Mouse (Mus musculus) intestine, embryonic 14.5 days (tissue): ENCODE measurements at regions not wholly inside any gene's neighbourhood (a gene's known extent, or its start where the extent isn't known, plus 50 kb on each side); places are given as distances from the start of the nearest gene placed in this dataset.

Experiments
- ATAC-seq: fragments of 200-750 bp; cut with Nextera tagmentation; replicated peaks from 2 replicates; pipeline ENCODE4 v1.8.0; 2017; ENCODE audit warnings: low read depth, moderate number of reproducible peaks, moderate TSS enrichment, moderate library complexity; ENCODE audit not compliant: low FRiP score, low TSS enrichment
- DNase-seq: peaks from one replicate; pipeline ENCODE4 v3.0.0-alpha.2; 2018; ENCODE audit warnings: low spot score
- H3K27ac ChIP-seq: fragments of 300-500 bp; sonication (generic); 2 replicates; pipeline ENCODE4 v1.5.1; 2014; ENCODE audit warnings: low read depth, mild to moderate bottlenecking, control low read depth
- H3K27me3 ChIP-seq: fragments of 300-500 bp; sonication (generic); replicated peaks from 2 replicates; pipeline ENCODE4 v1.6.1; 2014; ENCODE audit warnings: low read length, control low read depth; ENCODE audit not compliant: control insufficient read depth, insufficient read depth
- H3K36me3 ChIP-seq: fragments of 300-500 bp; sonication (generic); 2 replicates; pipeline ENCODE4 v1.6.1; 2014; ENCODE audit warnings: low read length, control low read depth; ENCODE audit not compliant: control insufficient read depth, insufficient read depth
- H3K4me1 ChIP-seq: fragments of 300-500 bp; sonication (generic); replicated peaks from 2 replicates; pipeline ENCODE4 v1.6.1; 2014; ENCODE audit warnings: low read length, control low read depth, mixed read lengths; ENCODE audit not compliant: control insufficient read depth, insufficient read depth
- H3K4me2 ChIP-seq: fragments of 300-500 bp; sonication (generic); 2 replicates; pipeline ENCODE4 v1.6.1; 2014; ENCODE audit warnings: low read length
- H3K4me3 ChIP-seq: fragments of 300-500 bp; sonication (generic); 2 replicates; pipeline ENCODE4 v1.5.1; 2014; ENCODE audit warnings: low read depth, low read length, control low read depth, mixed read lengths
- H3K9ac ChIP-seq: fragments of 300-500 bp; sonication (generic); 2 replicates; pipeline ENCODE4 v1.6.1; 2014; ENCODE audit warnings: mild to moderate bottlenecking, low read length
- H3K9me3 ChIP-seq: fragments of 300-500 bp; sonication (generic); 2 replicates; pipeline ENCODE4 v1.6.1; 2016; ENCODE audit warnings: low read length, control low read depth; ENCODE audit not compliant: control insufficient read depth
- WGBS: fragments of 180-500 bp; shearing (Covaris S2); extraction: QIAGEN DNeasy Blood & Tissue Kit; methylation state at CpG from one replicate; pipeline ENCODE4 v1.1.7; 2014; 5-methylcytosine and 5-hydroxymethylcytosine counted together

- ATAC-seq (no peak), DNase-seq (no peak)
- no peaks in the 10 kb centered on the region for H3K27me3 ChIP-seq
- no peaks in the 10 kb centered on the region for H3K36me3 ChIP-seq
- no peaks in the 10 kb centered on the region for H3K9me3 ChIP-seq
- no peak overlapping the region for H3K4me3 ChIP-seq
- no peak overlapping the region for H3K9ac ChIP-seq
- no peaks in the 10 kb centered on the region for H3K4me1 ChIP-seq
- H3K27ac ChIP-seq: no peak overlapping the region
- H3K4me2 ChIP-seq: no peak overlapping the region
- WGBS: 67% methylated on average over 1 of the region's 1 CpGs
Measured at GRCm38 (mm10) chr8:30233266-30233665, 2785.8 kb downstream of the Poteg start.

GRCm38 (mm10) chr8:30251797-30252196 is 2804.3 kb downstream of the Poteg start:
- no peaks in the 10 kb centered on the region for H3K36me3 ChIP-seq
- ATAC-seq (no peak), DNase-seq (no peak)
- H3K9ac ChIP-seq: no peak overlapping the region
- no peak overlapping the region for H3K4me3 ChIP-seq
- H3K27me3 ChIP-seq: no peaks in the 10 kb centered on the region
- H3K27ac ChIP-seq: no peak overlapping the region
- H3K4me2 ChIP-seq: no peak overlapping the region
- no peaks in the 10 kb centered on the region for H3K9me3 ChIP-seq
- H3K4me1 ChIP-seq: no peaks in the 10 kb centered on the region
- WGBS: 71% methylated on average over 3 of the region's 3 CpGs

- 86% methylated on average over 6 of the region's 6 CpGs for WGBS
- H3K9ac ChIP-seq: no peak overlapping the region
- H3K27me3 ChIP-seq: no peaks in the 10 kb centered on the region
- H3K36me3 ChIP-seq: no peaks in the 10 kb centered on the region
- no peak overlapping the region for H3K4me2 ChIP-seq
- DNase-seq (no peak), ATAC-seq (no peak)
- no peak overlapping the region for H3K4me3 ChIP-seq
- H3K9me3 ChIP-seq: no peaks in the 10 kb centered on the region
- no peak overlapping the region for H3K27ac ChIP-seq
- no peaks in the 10 kb centered on the region for H3K4me1 ChIP-seq
Measured at GRCm38 (mm10) chr8:30269949-30270910, 2822.8 kb downstream of the Poteg start.

- H3K4me3 ChIP-seq: no peak overlapping the region
- H3K4me2 ChIP-seq: no peak overlapping the region
- ATAC-seq (no peak), DNase-seq (no peak)
- no peak overlapping the region for H3K27ac ChIP-seq
- H3K4me1 ChIP-seq: no peaks in the 10 kb centered on the region
- H3K36me3 ChIP-seq: no peaks in the 10 kb centered on the region
- no peaks in the 10 kb centered on the region for H3K27me3 ChIP-seq
- 53% methylated on average over 4 of the region's 4 CpGs for WGBS
- H3K9me3 ChIP-seq: no peaks in the 10 kb centered on the region
- H3K9ac ChIP-seq: no peak overlapping the region
Measured at GRCm38 (mm10) chr8:30289169-30289568, 2841.7 kb downstream of the Poteg start.

- H3K4me2 ChIP-seq: no peak overlapping the region
- no peak overlapping the region for H3K27ac ChIP-seq
- no peaks in the 10 kb centered on the region for H3K36me3 ChIP-seq
- H3K9me3 ChIP-seq: no peaks in the 10 kb centered on the region
- H3K4me1 ChIP-seq: no peaks in the 10 kb centered on the region
- no peaks in the 10 kb centered on the region for H3K27me3 ChIP-seq
- H3K4me3 ChIP-seq: no peak overlapping the region
- DNase-seq (no peak), ATAC-seq (no peak)
- H3K9ac ChIP-seq: no peak overlapping the region
Measured at GRCm38 (mm10) chr8:30331201-30331600, 2883.7 kb downstream of the Poteg start.

- Histone ChIP-seq H3K36me3 (no peaks in the 10 kb centered on the region), H3K27ac (no peak overlapping the region), H3K9me3 (no peaks in the 10 kb centered on the region), H3K9ac (no peak overlapping the region), H3K4me1 (no peaks in the 10 kb centered on the region), H3K4me3 (no peak overlapping the region), H3K4me2 (no peak overlapping the region), H3K27me3 (no peaks in the 10 kb centered on the region)
- 68% methylated on average over 3 of the region's 3 CpGs for WGBS
- ATAC-seq: no peak
- DNase-seq: no peak
Measured at GRCm38 (mm10) chr8:30333352-30333751, 2885.9 kb downstream of the Poteg start.

GRCm38 (mm10) chr8:30359464-30359863 is 2912.0 kb downstream of the Poteg start:
- DNase-seq (no peak), ATAC-seq (no peak)
- Histone ChIP-seq H3K4me2 (no peak overlapping the region), H3K9me3 (no peaks in the 10 kb centered on the region), H3K27me3 (no peaks in the 10 kb centered on the region), H3K4me1 (no peaks in the 10 kb centered on the region), H3K9ac (no peak overlapping the region), H3K4me3 (no peak overlapping the region), H3K27ac (no peak overlapping the region), H3K36me3 (no peaks in the 10 kb centered on the region)
- 74% methylated on average over 1 of the region's 1 CpGs for WGBS

- Histone ChIP-seq H3K27me3 (no peaks in the 10 kb centered on the region), H3K4me3 (no peak overlapping the region), H3K4me2 (no peak overlapping the region), H3K9me3 (no peaks in the 10 kb centered on the region), H3K27ac (no peak overlapping the region), H3K4me1 (no peaks in the 10 kb centered on the region), H3K9ac (no peak overlapping the region), H3K36me3 (no peaks in the 10 kb centered on the region)
- ATAC-seq (no peak), DNase-seq (no peak)
- WGBS: 82% methylated on average over 2 of the region's 2 CpGs
Measured at GRCm38 (mm10) chr8:30365721-30366120, 2918.3 kb downstream of the Poteg start.

- WGBS: 87% methylated on average over 2 of the region's 2 CpGs
- DNase-seq (no peak), ATAC-seq (no peak)
Measured at GRCm38 (mm10) chr8:30391936-30392335, 2944.5 kb downstream of the Poteg start.

More at GRCm38 (mm10) chr8:30391936-30392335, 2944.5 kb downstream of the Poteg start:
- Histone ChIP-seq H3K27me3 (no peaks in the 10 kb centered on the region), H3K36me3 (no peaks in the 10 kb centered on the region), H3K9me3 (no peaks in the 10 kb centered on the region), H3K4me3 (no peak overlapping the region), H3K4me1 (no peaks in the 10 kb centered on the region), H3K27ac (no peak overlapping the region), H3K9ac (no peak overlapping the region), H3K4me2 (no peak overlapping the region)
